Mouse (Mus musculus) liver, postnatal 0 days (tissue): ENCODE measurements around the gene Scube3. TPM values are rescaled to one million over a fixed set of nuclear protein-coding genes. Genes with fewer than 3 reads are reported as not detected.

Experiments used
- ATAC-seq: fragments of 200-750 bp; cut with Nextera tagmentation; 2 replicates; pipeline ENCODE4 v1.8.0; 2017; ENCODE audit warnings: mild to moderate bottlenecking, moderate library complexity
- DNase-seq: peaks from one replicate; pipeline ENCODE4 v3.0.0-alpha.2; 2016
- H3K27ac ChIP-seq: fragments of 300-500 bp; sonication (generic); 2 replicates; pipeline ENCODE4 v1.5.1; 2014; ENCODE audit warnings: antibody characterized with exemption, moderate library complexity, mild to moderate bottlenecking, low read depth
- H3K27me3 ChIP-seq: fragments of 300-500 bp; sonication (generic); 2 replicates; pipeline ENCODE4 v1.6.1; 2014; ENCODE audit warnings: low read length, control low read depth, mixed read lengths; ENCODE audit not compliant: insufficient read depth
- H3K36me3 ChIP-seq: fragments of 300-500 bp; sonication (generic); replicated peaks from 2 replicates; pipeline ENCODE4 v1.6.1; 2014; ENCODE audit warnings: mild to moderate bottlenecking, control low read depth, low read length, moderate library complexity, mixed read lengths; ENCODE audit not compliant: insufficient read depth
- H3K4me1 ChIP-seq: fragments of 300-500 bp; sonication (generic); 2 replicates; pipeline ENCODE4 v1.6.1; 2014; ENCODE audit warnings: antibody characterized with exemption, mild to moderate bottlenecking, control low read depth; ENCODE audit not compliant: insufficient read depth
- H3K4me2 ChIP-seq: fragments of 300-500 bp; sonication (generic); 2 replicates; pipeline ENCODE4 v1.6.1; 2014; ENCODE audit warnings: low read depth, mild to moderate bottlenecking, low read length, moderate library complexity, mixed read lengths
- H3K4me3 ChIP-seq: fragments of 300-500 bp; sonication (generic); 2 replicates; pipeline ENCODE4 v1.5.1; 2014; ENCODE audit warnings: low read depth, low read length
- H3K9ac ChIP-seq: fragments of 300-500 bp; sonication (generic); replicated peaks from 2 replicates; pipeline ENCODE4 v1.6.1; 2014; ENCODE audit warnings: mild to moderate bottlenecking, moderate library complexity
- H3K9me3 ChIP-seq: fragments of 300-500 bp; sonication (generic); 2 replicates; pipeline ENCODE4 v1.6.1; 2016; ENCODE audit warnings: mild to moderate bottlenecking, control low read depth, low read length, mixed read lengths
- CTCF ChIP-seq: sonication (generic); IDR thresholded peaks from 2 replicates; pipeline ENCODE4 v1.5.1; 2016; ENCODE audit warnings: antibody characterized with exemption, low read depth
- EP300 ChIP-seq: IDR thresholded peaks from 2 replicates; pipeline ENCODE4 v1.6.1; 2016; ENCODE audit warnings: antibody characterized with exemption, low read depth, mild to moderate bottlenecking
- WGBS: fragments of 180-500 bp; shearing (Covaris S2); extraction: QIAGEN DNeasy Blood & Tissue Kit; methylation state at CpG from one replicate; pipeline ENCODE4 v1.1.7; 2014; ENCODE audit not compliant: insufficient replicate concordance; 5-methylcytosine and 5-hydroxymethylcytosine counted together
- polyA plus RNA-seq: library from polyadenylated mRNA; unstranded; fragments of >200 nt; fragmentation: Nextera tagmentation; extraction: Ambion mirVana; gene quantifications from 2 replicates; pipeline ENCODE4 v1.2.1, GENCODE M21; 2015

Scube3 gene
- polyA plus RNA-seq, 1 experiment from 2014 or later, result 0.06 TPM

DNA sequence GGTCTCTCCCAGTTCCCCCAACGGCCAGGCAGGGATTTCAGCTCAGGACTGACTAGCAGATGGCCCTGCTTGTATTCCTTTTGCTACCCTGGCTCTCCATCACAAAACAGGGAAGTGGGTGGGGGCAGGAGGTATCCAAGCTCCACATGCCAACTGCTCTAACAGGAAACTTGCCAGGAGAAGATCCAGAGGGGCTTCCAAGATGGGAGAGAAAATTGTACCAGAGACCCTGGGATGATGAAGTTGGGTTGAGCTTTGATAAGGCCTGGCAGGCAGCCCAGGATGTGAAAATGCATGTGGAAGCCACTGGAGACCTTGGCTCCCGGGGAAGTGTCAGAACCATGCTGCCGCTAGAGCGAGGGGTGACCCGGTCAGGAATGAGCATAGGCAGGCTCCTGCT lies 5.7 kb upstream of the Scube3 start:
- Histone ChIP-seq H3K4me2 (no peak overlapping the region), H3K4me1 (no peaks in the 10 kb centered on the region), H3K4me3 (no peak overlapping the region), H3K27me3 (peaks cover 20% of the 10 kb centered on the region), H3K27ac (no peak overlapping the region), H3K9ac (no peak overlapping the region), H3K9me3 (no peaks in the 10 kb centered on the region), H3K36me3 (no peaks in the 10 kb centered on the region)
- no peak for TF ChIP-seq CTCF
- TF ChIP-seq EP300, result no peak
- DNase-seq (no peak), ATAC-seq (no peak)
- 45% methylated on average over 5 of the region's 5 CpGs for WGBS

DNA sequence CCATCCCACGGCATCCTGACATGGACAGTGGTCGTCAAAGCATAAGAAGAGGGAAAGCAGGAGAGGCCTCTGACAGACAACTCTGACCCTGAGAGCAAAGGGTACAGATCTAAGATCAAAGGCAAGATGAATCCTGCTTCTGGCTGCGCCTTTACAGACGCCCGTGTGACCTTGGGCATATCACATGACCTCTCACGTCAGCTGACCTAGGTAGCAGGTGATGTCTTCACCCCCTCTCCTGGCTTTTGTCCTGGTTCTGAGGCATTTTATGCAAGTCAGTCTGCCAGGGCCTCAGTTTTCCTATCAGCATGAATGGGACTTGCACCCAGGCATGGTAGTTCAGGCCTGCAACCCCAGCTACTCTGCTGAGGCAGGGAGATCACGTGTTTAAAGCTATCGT lies 3.9 kb upstream of the Scube3 start:
- no peak overlapping the region for H3K9ac ChIP-seq
- no peak overlapping the region for H3K4me3 ChIP-seq
- peaks cover 38% of the 10 kb centered on the region for H3K27me3 ChIP-seq
- 78% methylated on average over 8 of the region's 8 CpGs for WGBS
- H3K36me3 ChIP-seq, result no peaks in the 10 kb centered on the region
- no peaks in the 10 kb centered on the region for H3K9me3 ChIP-seq
- H3K4me1 ChIP-seq, result peaks cover 8% of the 10 kb centered on the region
- DNase-seq (no peak), ATAC-seq (no peak)
- no peak overlapping the region for H3K4me2 ChIP-seq
- H3K27ac ChIP-seq, result no peak overlapping the region
- TF ChIP-seq EP300 (no peak), CTCF (no peak)

DNA sequence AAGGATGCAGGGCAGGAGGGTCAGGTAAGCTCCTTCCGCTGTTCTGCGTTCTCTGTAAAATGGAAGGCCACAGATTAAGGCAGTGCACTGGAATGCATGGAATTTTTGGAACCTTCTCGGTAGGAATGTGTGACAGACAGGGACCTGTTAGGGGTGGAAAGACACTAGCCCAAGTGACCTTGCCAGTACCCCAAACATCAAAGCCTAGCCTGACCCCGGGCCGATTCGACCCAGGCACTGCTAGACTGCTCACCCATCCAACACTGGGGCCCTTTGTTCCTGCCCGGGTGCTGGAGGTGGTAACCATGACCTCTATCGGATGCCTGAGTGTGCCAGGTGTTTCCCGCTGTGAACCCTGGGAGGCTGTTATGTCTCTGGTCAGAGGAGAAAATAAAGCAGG lies 3.3 kb upstream of the Scube3 start:
- ATAC-seq, result no peak
- Histone ChIP-seq H3K27me3 (peaks cover 43% of the 10 kb centered on the region), H3K27ac (no peak overlapping the region), H3K36me3 (no peaks in the 10 kb centered on the region), H3K9me3 (no peaks in the 10 kb centered on the region), H3K4me3 (no peak overlapping the region), H3K9ac (no peak overlapping the region), H3K4me1 (peaks cover 11% of the 10 kb centered on the region), H3K4me2 (no peak overlapping the region)
- TF ChIP-seq EP300 (no peak), CTCF (no peak)
- WGBS, result 70% methylated on average over 9 of the region's 9 CpGs
- DNase-seq, result no peak

DNA sequence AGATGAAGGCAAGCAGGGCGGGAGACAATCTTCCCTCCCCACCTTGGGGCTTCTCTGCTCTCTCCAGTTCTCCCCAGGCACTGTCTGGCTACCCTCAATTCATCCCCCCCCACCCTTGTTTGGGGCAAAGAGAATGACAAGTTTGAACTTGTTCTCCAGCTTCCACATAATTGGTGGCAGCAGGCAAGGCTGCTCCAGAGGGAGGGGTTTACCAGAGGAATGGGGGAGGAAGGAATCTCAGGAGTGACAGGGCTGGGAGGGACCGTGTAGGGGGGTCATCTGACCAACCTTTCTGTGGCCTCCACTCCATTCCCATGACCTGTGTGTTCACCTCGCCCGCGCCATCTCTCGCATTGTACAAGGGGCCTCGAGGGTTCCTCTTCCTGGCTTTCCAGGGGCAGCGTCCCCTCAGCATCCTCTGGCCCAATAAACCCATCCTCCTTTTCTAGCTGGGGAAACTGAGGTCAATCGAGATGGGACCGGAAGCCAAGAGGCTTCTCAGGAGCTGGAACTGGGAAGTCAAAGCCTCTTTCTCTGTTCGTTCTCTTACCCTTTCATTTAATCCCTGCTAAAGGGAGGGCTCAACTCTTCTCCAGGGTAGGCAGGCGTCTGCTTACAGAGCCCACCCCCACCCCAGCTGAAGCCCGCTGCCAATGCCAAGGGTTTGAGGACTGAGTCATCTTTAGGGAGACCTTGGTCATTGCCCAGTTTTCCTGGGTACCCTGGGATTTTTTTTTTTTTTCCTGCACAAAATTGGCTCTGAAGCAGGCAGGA lies 1.3 kb upstream of the Scube3 start:
- no peak overlapping the region for H3K9ac ChIP-seq
- 25% methylated on average over 13 of the region's 13 CpGs for WGBS
- H3K9me3 ChIP-seq, result no peaks in the 10 kb centered on the region
- H3K4me1 ChIP-seq, result peaks cover 11% of the 10 kb centered on the region
- peaks cover 58% of the 10 kb centered on the region for H3K27me3 ChIP-seq
- TF ChIP-seq EP300 (no peak), CTCF (no peak)
- no peak overlapping the region for H3K4me2 ChIP-seq
- no peak for ATAC-seq
- H3K27ac ChIP-seq, result no peak overlapping the region
- no peak overlapping the region for H3K4me3 ChIP-seq
- no peaks in the 10 kb centered on the region for H3K36me3 ChIP-seq
- no peak for DNase-seq

DNA sequence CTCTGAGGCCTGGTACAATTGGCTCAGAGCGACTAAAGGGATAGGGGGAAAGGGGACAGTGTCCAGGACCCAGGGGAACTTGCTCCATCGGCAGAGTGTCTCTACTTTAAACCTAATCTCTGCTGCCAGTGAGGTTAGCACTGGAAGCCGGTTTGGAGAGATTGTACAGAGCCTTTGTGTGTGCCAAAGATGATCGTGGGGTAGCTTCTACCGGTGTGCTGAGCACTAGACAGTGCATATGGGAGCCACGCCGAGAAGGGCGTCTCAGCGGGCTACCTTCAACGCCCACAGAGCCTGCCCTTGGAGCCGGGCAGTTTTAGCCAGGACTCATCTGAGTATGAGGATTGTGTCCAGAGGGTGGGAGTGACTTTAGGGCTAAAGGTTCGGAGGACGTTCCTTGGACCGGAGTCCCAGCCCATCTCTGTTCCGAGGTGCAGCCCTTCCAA lies 713 bp upstream of the Scube3 start:
- no peak overlapping the region for H3K27ac ChIP-seq
- 6% methylated on average over 15 of the region's 15 CpGs for WGBS
- H3K36me3 ChIP-seq, result no peaks in the 10 kb centered on the region
- no peak for ATAC-seq
- TF ChIP-seq CTCF, result no peak
- no peak for TF ChIP-seq EP300
- H3K9me3 ChIP-seq, result no peaks in the 10 kb centered on the region
- H3K4me3 ChIP-seq, result peak overlapping the region; percentile 49; the same call in 1 of the 2 replicates
- peaks cover 59% of the 10 kb centered on the region for H3K27me3 ChIP-seq
- no peak overlapping the region for H3K9ac ChIP-seq
- H3K4me2 ChIP-seq, result peak overlapping the region; percentile 82; the same call in 1 of the 2 replicates
- DNase-seq, result no peak
- peaks cover 11% of the 10 kb centered on the region for H3K4me1 ChIP-seq

DNA sequence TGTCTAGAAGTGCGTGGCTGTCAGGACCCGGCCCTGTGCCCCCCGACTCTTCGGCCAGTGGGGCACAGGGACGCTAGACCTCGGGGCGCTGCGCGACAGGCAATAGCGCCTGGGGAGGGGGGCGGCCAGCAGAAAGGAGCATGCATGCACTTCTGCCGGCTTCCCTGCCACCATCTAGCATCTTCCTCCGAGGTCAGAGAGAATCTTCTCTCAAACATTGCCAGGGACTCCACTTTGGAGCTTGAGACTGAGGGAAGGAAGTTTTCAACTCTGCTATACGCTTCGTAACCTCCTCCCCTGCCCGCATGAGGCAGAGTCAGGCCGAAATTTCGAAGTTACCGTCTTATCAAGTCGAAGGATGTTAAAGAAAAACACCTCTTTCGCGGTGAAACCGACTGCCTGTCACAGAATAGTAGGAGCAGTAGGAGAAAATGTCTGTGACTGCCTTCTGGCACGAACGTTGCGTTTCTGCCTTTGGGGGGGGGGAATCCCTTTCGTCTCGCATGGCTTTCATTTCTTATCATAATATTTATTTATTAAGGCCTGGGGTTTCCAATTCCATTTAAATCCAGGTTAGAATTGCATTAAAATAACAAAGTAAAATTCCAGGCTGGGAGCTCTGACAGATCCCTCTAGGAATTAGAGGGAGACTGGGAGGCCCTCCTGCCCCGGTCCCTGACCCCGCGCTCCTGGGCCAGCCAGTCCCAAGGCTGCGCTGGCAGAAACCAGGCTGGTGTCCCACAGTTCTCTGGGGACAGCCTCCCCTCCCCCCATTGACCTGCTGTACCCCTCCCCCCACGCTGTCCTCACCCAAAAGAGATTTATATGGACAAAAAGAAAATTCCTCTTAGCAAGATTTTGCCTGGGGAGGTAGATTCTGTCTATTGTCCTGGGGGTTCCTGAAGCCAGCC lies 1.0 kb downstream of the Scube3 start:
- ATAC-seq (no peak), DNase-seq (no peak)
- 0 out of 2 replicates have a peak overlapping the region, but pooled peaks have one; percentile 21 for H3K9ac ChIP-seq
- H3K9me3 ChIP-seq, result no peaks in the 10 kb centered on the region
- peak overlapping the region; percentile 49 for H3K4me3 ChIP-seq
- peaks cover 58% of the 10 kb centered on the region for H3K27me3 ChIP-seq
- H3K36me3 ChIP-seq, result no peaks in the 10 kb centered on the region
- H3K27ac ChIP-seq, result no peak overlapping the region
- H3K4me2 ChIP-seq, result peak overlapping the region; percentile 82
- peaks cover 11% of the 10 kb centered on the region for H3K4me1 ChIP-seq
- TF ChIP-seq CTCF (no peak), EP300 (no peak)
- 3% methylated on average over 30 of the region's 33 CpGs for WGBS
